Mouse (Mus musculus) forebrain, embryonic 10.5 days (tissue): ENCODE measurements at regions not wholly inside any gene's neighbourhood (a gene's known extent, or its start where the extent isn't known, plus 50 kb on each side); places are given as distances from the start of the nearest gene placed in this dataset.

Source experiments
- DNase-seq: peaks from one replicate; pipeline ENCODE4 v3.0.0-alpha.2; 2017; ENCODE audit warnings: low spot score; ENCODE audit errors: extremely low spot score
- H3K27ac ChIP-seq: fragments of 300-500 bp; sonication (generic); 2 replicates; pipeline ENCODE4 v1.5.1; 2016; ENCODE audit warnings: mild to moderate bottlenecking
- H3K27me3 ChIP-seq: fragments of 300-500 bp; sonication (generic); 2 replicates; pipeline ENCODE4 v1.6.1; 2016; ENCODE audit warnings: mild to moderate bottlenecking; ENCODE audit not compliant: poor library complexity, severe bottlenecking
- H3K36me3 ChIP-seq: fragments of 300-500 bp; sonication (generic); replicated peaks from 2 replicates; pipeline ENCODE4 v1.6.1; 2016; ENCODE audit warnings: mild to moderate bottlenecking, moderate library complexity
- H3K4me1 ChIP-seq: fragments of 300-500 bp; sonication (generic); 2 replicates; pipeline ENCODE4 v1.6.1; 2016
- H3K4me3 ChIP-seq: fragments of 300-500 bp; sonication (generic); 2 replicates; pipeline ENCODE4 v1.5.1; 2016; ENCODE audit warnings: mild to moderate bottlenecking, moderate library complexity
- H3K9me3 ChIP-seq: fragments of 300-500 bp; sonication (generic); 2 replicates; pipeline ENCODE4 v1.6.1; 2016; ENCODE audit warnings: mild to moderate bottlenecking, moderate library complexity
- WGBS: fragments of 180-500 bp; shearing (Covaris S2); methylation state at CpG from one replicate; pipeline ENCODE4 v1.1.7; 2016; 5-methylcytosine and 5-hydroxymethylcytosine counted together

DNA sequence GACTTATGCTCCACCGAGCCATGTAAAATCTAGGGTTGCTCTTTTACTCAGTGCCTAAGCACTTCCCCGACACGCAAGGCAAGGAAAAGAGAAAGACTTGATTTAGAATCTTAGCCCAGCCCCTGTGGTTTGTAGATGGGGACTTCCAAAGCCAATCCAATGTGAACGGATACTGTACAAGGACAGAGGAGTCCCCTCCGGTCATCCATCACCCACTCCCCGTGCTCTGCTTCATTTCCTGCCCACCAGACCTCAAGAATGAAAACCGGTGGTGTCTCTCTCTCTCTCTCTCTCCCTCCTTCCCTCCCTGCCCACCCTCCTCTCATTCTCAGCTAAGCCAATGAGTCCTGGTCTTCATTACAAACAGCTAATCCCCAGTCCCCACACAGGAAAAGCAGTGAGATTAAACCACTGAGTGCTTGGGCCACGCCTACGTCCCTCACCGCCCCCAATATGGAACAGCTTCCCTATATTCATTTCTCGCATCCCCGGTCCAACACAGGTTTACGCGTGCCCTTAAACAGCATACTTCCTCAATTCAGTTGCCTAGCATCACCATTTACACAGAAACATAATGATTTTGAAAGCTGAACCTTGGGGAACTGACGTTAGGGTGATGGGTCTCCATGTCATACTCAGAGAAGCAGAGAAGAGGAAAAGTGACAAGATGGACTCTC, 151.1 kb upstream of the Noct start:
- Histone ChIP-seq H3K4me3 (no peak overlapping the region), H3K36me3 (no peaks in the 10 kb centered on the region), H3K9me3 (no peaks in the 10 kb centered on the region), H3K4me1 (peaks cover 33% of the 10 kb centered on the region), H3K27ac (peak overlapping the region; percentile 71; the same call in 1 of the 2 replicates), H3K27me3 (no peaks in the 10 kb centered on the region)
- 88% methylated on average over 15 of the region's 15 CpGs for WGBS
- DNase-seq: no peak

DNA sequence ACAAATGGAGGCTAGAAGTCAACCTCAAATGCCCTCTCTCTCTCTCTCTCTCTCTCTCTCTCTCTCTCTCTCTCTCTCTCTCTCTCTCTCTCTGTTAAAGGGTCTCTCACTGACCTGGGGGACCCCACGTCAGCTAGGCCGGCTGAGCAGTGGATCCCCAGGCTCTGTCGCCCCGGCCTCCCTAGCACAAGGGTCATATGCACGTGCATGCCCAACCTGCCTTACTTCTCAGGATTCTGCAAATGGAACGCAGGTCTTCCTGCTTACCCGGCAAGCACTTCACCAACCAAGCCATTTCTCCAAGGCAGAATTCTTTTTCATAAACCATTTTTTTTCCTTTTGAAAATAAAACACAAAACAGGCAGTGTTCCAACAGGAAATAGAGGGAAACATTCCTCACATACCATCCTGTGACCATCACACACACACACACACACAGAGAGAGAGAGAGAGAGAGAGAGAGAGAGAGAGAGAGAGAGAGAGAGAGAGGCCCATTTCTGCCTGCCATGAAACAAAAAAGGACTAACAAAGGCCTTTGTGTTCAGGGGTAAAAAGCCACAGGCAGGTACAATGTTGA, 150.4 kb upstream of the Noct start:
- Histone ChIP-seq H3K4me3 (no peak overlapping the region), H3K36me3 (no peaks in the 10 kb centered on the region), H3K27me3 (no peaks in the 10 kb centered on the region), H3K4me1 (peaks cover 37% of the 10 kb centered on the region), H3K27ac (peak overlapping the region; percentile 71; the same call in 1 of the 2 replicates), H3K9me3 (no peaks in the 10 kb centered on the region)
- DNase-seq: no peak
- 82% methylated on average over 7 of the region's 7 CpGs for WGBS

DNA sequence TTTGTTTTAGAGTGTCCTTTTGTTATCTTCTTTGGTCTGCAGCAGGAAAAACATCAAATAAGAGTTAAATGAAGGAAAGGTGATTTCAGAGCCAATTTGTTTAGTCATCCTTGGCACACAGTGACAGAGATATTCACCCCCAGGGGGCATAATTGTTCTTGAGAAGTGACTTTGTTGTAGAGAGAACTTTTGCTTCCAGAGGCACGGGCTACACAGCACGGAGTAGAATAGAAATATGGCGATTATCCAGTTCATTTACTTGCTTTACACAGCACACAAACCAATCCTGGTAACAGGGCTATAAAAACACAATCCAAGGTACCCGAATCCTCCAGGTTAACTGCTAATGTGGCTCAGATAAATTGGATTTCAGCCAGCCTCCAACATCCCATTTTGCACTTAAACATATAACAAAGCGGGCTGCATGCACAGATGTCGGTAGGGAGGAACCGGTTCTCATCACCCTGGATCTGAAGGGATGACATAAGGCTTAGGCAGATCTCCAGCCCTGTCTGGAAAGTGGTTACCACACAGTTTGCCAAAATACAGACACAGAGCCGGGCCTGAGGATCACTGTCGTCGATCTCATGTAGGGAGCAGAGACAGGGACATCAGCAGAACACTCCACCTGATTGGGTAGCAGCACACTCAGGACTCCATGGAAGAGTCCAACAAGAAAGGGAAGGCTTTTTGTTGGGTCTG, 148.9 kb upstream of the Noct start:
- 88% methylated on average over 10 of the region's 10 CpGs for WGBS
- Histone ChIP-seq H3K9me3 (no peaks in the 10 kb centered on the region), H3K4me1 (peaks cover 43% of the 10 kb centered on the region), H3K27me3 (no peaks in the 10 kb centered on the region), H3K36me3 (no peaks in the 10 kb centered on the region), H3K27ac (no peak overlapping the region), H3K4me3 (no peak overlapping the region)
- DNase-seq: no peak

DNA sequence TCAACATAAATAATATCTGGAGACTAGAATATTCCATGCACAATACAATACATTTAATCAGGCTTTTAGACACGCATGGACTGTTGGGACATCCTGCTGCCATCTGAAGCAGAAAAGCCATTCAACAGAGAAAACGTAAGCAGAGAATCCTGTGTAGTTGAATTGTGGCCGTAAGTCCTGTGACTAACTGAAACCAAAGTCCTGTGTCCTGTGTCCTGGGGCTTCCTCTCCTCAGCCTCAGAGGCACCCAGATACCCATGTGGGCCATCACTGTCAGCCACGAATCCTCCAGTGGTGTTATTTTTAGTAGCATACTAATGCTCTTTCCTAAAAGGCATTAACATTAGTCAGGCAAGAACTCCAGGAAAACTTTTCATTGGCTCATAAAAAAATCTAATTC, 145.8 kb upstream of the Noct start:
- 69% methylated on average over 4 of the region's 4 CpGs for WGBS
- Histone ChIP-seq H3K9me3 (no peaks in the 10 kb centered on the region), H3K4me3 (no peak overlapping the region), H3K36me3 (no peaks in the 10 kb centered on the region), H3K27me3 (no peaks in the 10 kb centered on the region), H3K4me1 (peaks cover 41% of the 10 kb centered on the region), H3K27ac (no peak overlapping the region)
- DNase-seq: no peak

DNA sequence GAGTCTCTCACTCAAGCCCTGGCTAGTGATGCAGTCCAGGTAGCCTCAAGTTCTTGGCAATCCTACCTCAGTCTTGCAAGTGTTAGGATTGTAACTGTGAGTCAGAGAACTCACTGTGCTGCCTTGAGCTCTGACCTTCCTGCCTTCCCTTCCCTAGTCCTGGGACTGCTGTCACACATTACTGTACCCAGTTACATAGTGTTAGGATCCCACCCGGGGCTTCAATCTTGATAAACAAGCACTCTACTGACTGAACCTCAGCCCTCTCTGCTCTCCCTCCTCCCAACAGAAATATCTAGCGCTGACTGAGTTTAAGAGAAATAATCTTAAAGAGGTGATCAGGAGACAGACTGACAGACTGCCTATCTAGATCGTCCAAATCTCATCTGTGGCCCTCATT, 143.8 kb upstream of the Noct start:
- Histone ChIP-seq H3K27ac (no peak overlapping the region), H3K9me3 (no peaks in the 10 kb centered on the region)
- WGBS: 75% methylated on average over 3 of the region's 3 CpGs

DNA sequence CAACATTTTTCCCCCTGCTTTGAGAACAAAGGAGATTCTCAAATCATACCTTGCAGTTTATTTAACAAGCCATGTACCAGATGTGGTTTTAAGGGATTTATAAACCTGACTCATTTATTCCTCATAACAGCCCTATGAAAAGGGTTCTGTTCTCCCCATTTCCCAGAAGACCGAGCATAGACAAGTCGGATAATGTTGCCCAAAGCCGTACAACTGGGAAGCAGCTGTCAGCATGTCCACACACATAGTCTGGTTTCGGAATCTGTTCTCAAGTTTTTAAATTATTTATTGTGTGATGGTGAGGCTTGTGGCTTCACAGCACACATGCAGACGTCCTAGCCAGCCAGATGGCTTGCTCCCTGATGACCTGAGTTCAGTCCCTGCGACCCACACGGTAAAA, 143.4 kb upstream of the Noct start:
- 80% methylated on average over 7 of the region's 7 CpGs for WGBS
- H3K36me3 ChIP-seq: no peaks in the 10 kb centered on the region
- H3K4me3 ChIP-seq: no peak overlapping the region
- H3K9me3 ChIP-seq: no peaks in the 10 kb centered on the region
- no peak overlapping the region for H3K27ac ChIP-seq
- no peaks in the 10 kb centered on the region for H3K27me3 ChIP-seq
- peaks cover 32% of the 10 kb centered on the region for H3K4me1 ChIP-seq
- DNase-seq: no peak

More for the DNA sequence above, 143.8 kb upstream of the Noct start:
- no peak overlapping the region for H3K4me3 ChIP-seq
- H3K27me3 ChIP-seq: no peaks in the 10 kb centered on the region
- no peak for DNase-seq
- H3K4me1 ChIP-seq: peaks cover 32% of the 10 kb centered on the region
- H3K36me3 ChIP-seq: no peaks in the 10 kb centered on the region

DNA sequence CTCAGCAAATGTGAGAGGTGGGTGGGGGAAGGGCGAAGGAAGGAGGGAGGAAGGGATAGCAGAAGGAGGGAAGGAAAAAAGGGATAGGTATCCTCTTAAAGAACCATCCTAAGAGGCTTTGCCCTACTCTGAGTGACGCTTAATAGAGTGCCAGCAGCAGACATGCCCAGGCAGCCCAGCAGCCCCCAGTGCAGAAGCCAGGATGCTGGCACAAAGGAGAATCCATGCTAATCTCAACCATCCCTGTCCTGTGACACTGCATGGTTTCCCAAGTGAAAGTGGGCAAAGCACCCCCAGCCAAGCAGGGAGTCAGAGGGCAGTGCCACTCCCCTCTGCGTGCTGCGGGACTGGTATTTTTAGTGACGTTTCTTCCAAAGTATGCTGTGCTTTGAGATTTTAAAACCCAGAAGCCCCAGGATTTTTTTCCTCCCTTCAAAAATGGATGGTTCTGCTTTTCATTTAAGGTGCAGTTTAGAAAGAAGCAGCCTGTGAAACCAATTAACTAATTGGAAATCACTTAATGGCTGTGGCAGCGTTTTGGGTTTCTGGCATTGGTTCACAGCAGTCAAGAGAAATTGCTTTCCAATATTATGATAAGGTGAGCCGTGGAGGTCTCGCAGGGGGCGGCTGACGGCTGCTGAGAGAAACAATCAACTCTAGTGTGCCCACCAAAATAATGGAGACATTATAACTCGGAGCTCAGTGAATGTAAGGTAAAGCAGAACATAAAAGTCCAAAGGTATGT, 141.2 kb upstream of the Noct start:
- Histone ChIP-seq H3K4me1 (peaks cover 44% of the 10 kb centered on the region), H3K27ac (0 out of 2 replicates have a peak overlapping the region, but pooled peaks have one; percentile 35), H3K9me3 (no peaks in the 10 kb centered on the region), H3K4me3 (no peak overlapping the region), H3K27me3 (no peaks in the 10 kb centered on the region), H3K36me3 (no peaks in the 10 kb centered on the region)
- DNase-seq: no peak
- WGBS: 71% methylated on average over 11 of the region's 11 CpGs

DNA sequence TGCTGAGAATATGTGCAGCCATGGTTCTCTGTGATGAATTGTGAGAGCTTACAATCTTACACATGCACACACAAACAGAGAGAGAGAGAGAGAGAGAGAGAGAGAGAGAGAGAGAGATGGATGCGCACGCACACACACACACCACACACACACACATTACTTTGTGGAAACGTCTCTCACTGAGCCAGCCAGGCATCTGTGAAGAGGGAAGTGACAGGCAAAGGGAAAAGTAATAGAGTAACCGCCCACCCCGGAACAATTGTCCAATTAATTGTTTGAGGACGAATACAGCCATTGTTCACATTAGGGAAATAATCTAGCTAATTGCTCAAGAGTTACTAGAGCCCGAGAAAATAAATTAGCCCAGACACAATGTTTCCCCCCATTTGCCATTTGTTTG, 140.7 kb upstream of the Noct start:
- no peak for DNase-seq

DNA sequence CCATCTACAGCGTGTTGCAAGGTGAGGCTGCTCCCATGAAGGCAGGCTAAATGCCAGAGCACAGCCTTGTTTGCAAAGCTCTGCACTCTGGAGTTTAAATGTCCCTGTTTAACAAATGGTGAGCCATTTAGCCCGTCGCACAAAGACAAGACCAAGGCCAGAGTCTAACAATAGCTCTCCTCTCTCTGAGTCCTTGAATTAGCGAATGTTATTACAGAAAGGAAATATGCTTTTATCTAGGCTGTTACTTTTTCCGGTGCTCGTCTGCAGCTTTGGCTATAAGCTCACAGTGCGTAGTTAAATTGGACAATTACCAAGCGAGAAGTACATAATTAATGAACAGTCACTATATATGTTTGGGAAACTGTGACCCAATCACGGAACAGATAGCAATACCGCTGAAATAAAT, 137.8 kb upstream of the Noct start:
- no peaks in the 10 kb centered on the region for H3K9me3 ChIP-seq
- H3K36me3 ChIP-seq: no peaks in the 10 kb centered on the region
- H3K27ac ChIP-seq: no peak overlapping the region; the same call in 1 of the 2 replicates
- WGBS: 71% methylated on average over 10 of the region's 10 CpGs
- no peaks in the 10 kb centered on the region for H3K27me3 ChIP-seq
- no peak overlapping the region for H3K4me3 ChIP-seq
- no peak for DNase-seq
- peaks cover 51% of the 10 kb centered on the region for H3K4me1 ChIP-seq

More for the DNA sequence above, 140.7 kb upstream of the Noct start:
- Histone ChIP-seq H3K4me1 (peaks cover 44% of the 10 kb centered on the region), H3K4me3 (no peak overlapping the region), H3K27me3 (no peaks in the 10 kb centered on the region), H3K36me3 (no peaks in the 10 kb centered on the region), H3K27ac (no peak overlapping the region), H3K9me3 (no peaks in the 10 kb centered on the region)
- WGBS: 59% methylated on average over 7 of the region's 7 CpGs

DNA sequence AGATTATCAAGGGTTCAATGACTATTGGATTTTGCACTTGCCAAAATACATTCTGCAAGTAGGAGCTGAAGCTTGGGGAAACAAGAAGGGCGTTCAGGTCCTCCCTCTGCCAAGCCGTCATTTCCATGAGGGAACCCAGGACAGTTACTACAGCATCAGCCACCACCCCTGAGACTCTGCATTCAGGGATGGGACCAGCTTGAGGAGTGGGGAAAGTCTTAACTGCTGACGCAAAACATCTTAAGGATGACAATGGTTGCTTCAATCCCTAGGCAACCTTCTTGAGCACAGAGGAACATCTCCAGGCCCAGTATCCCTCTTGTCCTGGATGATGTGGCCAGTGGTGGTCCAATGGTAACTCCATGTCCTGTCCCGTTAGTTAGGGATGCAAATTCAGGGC, 137.2 kb upstream of the Noct start:
- DNase-seq: no peak

DNA sequence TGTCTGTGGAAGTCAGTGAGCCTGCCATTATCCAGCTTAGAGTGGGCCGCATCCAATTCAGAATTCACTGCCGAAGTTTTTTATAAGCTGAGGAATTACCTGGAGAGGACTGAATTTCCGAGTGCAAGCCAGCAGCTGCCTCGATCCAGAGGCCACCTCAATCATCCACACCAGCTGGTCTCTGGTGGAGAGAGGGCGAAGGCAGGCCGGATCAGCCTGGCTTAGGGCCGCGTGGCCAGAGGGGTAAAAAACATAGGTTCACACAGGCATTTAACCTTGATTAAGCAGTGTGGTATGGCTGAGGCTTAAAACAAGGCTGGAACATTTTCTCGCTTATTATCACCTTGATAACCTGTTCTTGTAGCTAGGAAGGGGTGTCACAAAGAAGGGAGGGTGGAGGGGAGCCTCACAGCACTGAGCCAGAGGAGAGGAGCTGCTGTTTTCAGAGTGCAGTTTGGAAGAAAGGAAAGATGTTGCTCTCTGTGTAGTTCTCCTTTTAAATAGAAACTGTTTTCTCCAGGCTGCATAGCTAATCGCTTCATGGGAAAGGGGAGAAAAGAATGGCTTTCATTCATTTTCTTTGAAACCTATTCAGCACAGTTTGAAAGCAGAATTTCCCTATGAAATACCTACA, 135.1 kb upstream of the Noct start:
- Histone ChIP-seq H3K9me3 (no peaks in the 10 kb centered on the region), H3K4me1 (peaks cover 36% of the 10 kb centered on the region), H3K36me3 (no peaks in the 10 kb centered on the region), H3K27me3 (no peaks in the 10 kb centered on the region), H3K4me3 (no peak overlapping the region), H3K27ac (peak overlapping the region; percentile 32)
- DNase-seq: no peak
- 65% methylated on average over 10 of the region's 10 CpGs for WGBS

More for the DNA sequence above, 137.2 kb upstream of the Noct start:
- H3K4me1 ChIP-seq: peaks cover 51% of the 10 kb centered on the region
- H3K36me3 ChIP-seq: no peaks in the 10 kb centered on the region
- WGBS: 88% methylated on average over 4 of the region's 4 CpGs
- no peaks in the 10 kb centered on the region for H3K27me3 ChIP-seq
- no peaks in the 10 kb centered on the region for H3K9me3 ChIP-seq
- no peak overlapping the region for H3K4me3 ChIP-seq
- no peak overlapping the region for H3K27ac ChIP-seq

DNA sequence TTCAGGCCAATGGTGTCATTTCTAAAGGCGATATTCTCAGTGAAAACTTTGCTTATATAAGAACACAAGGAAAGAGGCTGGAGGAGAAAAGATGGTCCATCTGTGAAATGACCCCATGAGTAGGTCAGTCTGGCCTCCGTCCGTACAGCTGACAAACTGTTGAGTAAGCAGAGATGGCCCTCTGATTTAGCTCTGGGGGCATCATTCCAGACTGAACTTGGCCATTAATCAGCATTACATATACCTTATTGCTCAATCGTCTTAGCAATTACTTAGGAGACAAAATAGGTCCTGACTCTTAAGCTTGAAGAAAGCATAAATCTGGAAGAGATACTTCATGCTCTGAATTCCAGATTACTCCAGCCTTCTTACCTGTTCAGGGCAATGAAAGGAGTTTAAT, 132.8 kb upstream of the Noct start:
- WGBS: 79% methylated on average over 4 of the region's 4 CpGs
- no peaks in the 10 kb centered on the region for H3K9me3 ChIP-seq
- H3K36me3 ChIP-seq: no peaks in the 10 kb centered on the region
- no peaks in the 10 kb centered on the region for H3K27me3 ChIP-seq
- H3K4me1 ChIP-seq: peaks cover 44% of the 10 kb centered on the region
- DNase-seq: no peak
- no peak overlapping the region for H3K27ac ChIP-seq
- no peak overlapping the region for H3K4me3 ChIP-seq
